Mouse (Mus musculus) adrenal gland, adult (tissue): ENCODE measurements at regions not wholly inside any gene's neighbourhood (a gene's known extent, or its start where the extent isn't known, plus 50 kb on each side); places are given as distances from the start of the nearest gene placed in this dataset.

ENCODE experiments used
- DNase-seq, 2 experiments: peaks; one replicate each; pipeline ENCODE4 v3.0.0; 2022 to 2023; ENCODE audit warnings: low spot score in 1 of 2; ENCODE audit not compliant: inconsistent age in 2 of 2

DNA sequence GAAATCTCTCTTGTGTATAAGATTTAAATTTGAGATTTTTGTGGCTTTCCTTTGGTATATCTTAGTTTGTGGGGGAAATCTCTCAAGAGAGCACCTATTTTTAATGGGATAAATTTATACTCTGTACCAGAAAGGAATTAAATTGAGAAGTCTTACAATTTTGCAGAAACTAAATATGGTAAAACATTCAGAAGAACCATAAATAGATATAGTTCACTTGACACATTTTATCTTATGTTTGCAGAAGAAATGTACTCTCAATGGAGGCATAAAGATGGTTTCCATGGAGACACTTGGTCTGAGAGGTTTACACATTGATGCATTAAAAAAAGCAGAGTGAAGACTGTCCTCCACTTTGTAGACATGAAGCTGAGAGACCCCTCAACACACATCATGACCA, 86.9 kb downstream of the Ndufa10 start:
- no peak for DNase-seq

DNA sequence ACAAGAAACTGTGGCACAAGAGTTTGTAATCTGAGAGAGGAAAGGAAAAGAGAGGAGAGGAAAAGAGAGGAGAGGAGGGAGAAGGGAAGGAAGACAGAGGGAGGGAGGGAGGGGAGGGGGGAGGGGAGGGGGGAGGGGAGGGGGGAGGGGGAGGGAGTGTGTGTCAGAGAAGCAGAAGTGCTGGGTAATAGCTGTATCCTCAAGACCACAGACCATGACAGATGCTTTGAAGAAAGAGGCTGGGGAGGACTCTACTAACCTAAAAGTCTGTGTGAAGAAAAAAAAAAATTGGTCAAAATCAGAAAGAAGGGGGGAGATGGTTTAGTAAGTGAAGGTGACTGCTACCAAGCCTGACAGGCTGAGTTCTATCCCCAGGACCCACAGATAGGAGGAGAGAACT, 88.7 kb downstream of the Ndufa10 start:
- DNase-seq, result no peak

DNA sequence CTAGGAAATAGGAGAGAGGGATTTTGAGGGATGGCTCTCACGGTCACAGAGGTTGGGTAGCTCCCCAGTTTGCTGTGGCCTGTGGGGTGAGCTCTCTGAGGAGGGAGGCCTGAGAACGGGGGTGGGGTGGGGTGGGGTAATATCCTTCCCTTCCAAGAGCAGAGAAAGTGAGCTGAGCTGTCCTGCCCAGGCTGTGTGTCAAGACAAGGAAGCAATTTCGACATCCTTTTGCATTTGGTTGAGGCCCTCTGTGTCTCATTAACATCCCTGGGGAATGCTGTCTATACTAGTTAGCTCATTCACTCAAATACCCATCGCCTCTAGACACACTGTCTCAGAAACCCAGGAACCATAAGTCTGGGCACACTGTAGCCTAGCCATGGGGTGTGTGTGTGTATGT, 89.9 kb downstream of the Ndufa10 start:
- no peak for DNase-seq

DNA sequence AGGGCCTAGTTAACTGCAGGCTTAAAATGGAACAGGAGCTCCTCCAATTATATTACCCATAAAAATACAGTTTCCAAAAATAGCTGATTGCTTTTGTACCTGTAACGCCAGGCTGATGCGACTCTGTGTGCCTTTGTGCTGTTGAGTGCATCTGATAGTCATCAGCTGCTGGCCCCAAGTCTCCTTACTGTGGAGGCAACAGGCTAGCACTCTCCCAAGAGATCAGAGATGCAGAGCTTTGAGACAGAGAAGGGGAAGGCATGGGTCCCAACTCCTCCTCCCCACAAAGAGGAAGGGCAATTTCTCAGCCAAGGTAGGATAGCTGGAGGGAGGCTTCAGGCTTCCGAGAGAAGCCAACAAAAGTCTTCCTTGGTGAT, 94.2 kb downstream of the Ndufa10 start:
- no peak for DNase-seq

DNA sequence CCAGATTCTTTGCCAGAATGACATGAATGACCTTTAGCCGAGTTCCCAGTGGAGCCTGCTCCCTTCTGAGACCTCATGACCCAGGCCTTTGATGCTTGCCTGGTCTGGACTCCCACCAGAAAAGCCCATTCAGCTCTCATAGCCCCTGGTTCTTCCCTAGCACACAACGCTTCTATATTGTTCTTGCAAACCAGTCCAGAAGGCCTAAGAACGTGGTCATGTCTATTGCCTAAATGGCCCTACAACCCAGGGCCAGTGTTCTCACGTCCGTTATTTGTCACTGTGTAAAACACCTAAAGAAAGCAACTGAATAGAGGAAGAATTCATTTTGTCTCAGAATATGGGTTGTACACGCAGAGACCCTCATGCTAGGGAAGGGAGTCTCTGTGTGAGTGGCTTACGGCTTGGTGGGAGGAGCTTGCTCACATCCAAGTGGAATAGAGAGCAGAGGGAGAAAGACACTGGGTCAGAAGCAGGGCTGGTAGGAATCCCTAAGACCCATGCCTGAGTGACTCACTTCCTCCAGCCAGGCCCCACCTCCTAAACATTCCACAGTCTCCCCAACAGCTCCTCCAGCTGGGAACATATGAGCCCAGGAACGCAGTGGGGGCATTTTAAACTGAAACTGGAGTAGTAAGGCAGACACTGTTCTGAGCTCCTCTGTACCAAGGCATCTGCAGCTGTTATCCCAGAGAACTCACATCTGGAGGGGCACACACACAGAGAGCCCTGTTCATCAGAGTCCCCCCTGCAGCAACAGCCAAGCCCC, 94.7 kb downstream of the Ndufa10 start:
- DNase-seq, result peak; percentile 19 to 52

DNA sequence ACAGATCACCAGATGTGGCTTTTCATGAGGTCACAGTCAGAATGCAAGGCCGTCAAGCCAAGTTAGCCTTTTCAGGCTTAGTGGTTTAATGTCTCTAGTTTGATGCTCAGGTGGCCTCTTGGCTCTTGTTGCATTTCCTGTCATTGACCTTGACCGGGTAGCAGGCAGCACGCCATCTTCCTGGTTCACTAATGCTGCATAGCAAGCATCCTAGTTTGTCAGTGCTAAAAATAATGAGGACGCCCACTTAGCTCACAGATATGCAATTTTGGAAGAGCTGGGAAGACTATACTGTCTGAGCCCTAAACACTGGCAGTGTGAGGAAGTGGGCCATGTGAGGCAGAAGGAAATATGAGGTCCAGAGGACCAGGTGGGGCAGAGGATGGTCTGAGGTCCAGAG, 97.2 kb downstream of the Ndufa10 start:
- no peak for DNase-seq

DNA sequence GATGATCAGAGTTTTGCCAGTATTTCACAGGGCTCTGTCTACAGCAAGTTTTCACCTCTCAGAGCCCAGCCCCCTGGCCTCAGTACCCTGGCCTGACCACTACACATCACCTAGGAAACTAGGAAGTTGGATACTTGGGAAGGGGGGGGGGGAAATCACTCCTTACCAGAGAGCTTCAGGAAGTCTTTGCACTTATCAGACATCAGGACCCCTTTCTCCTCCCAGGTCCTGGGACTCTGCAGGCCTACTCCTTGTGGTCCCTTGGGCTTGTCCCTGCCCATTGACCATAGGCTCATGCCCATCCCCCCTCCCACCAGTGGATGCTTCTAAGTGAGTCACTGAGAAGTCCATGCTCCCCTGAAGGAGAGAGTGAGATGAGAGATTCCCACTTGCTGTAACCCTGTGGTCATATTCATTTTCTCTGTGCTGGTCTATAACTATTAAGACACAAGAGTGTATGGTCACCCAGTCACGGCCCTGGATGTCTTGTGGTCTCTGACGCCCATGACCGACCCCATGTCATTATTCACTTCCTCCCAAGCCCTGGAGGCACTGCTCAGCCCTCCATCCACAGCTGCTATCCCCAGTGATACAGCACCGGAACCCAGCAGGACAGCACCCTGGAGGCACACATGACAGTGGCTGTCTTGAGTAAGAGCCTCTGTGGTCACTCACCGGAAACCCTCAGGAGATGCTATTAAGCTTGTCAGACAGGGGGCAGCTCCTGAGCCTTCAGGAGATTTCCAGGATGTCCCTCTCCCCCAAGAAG, 101.3 kb downstream of the Ndufa10 start:
- DNase-seq, result no peak

DNA sequence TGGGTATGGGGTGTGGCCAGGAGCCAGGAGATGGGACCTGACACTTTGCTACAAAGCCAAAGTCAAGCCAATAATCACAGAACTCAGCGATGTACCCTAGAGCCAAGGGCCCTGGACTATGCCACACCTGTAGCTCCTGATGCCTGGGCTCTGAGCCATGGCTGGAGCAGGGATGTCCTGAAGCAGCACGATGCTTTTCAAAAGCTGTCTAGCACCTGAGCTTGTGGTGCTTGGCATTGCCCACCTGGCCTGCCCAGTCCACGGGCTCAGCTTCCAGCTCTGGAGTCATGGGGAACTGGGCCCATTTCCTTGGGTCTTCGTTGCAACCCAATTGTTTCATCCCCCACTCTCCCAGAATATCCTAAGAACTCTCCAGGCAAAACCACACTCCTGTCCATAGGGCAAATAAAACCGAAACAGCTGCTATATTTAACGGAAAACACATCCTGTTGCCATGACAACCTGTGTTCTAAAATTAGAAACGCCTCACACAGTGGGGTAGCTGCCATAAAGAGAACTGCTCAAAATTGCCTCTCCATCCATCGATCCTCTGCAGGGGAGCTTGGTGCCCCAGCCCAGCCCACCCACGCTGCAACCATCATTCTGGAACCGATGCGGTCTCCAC, 102.2 kb downstream of the Ndufa10 start:
- no peak for DNase-seq

DNA sequence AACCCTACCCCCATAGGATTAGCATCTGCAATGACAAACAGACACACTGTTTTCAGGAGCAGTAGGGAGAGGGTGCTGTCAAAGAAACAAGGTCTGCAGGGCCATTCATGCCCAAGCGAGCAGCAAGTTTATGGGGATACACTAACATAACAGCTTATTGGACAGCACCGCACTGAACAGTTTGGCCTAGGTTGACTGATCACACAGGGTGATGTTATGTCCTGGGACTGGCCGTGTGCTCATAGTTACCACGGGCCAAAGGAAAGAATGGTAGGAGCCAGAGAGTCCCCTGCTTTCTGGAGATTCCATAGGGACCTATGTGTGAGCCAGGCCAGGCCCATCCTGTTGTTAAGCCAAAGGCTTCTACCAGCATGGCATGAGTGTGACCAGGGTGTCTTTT, 102.8 kb downstream of the Ndufa10 start:
- DNase-seq, result no peak

DNA sequence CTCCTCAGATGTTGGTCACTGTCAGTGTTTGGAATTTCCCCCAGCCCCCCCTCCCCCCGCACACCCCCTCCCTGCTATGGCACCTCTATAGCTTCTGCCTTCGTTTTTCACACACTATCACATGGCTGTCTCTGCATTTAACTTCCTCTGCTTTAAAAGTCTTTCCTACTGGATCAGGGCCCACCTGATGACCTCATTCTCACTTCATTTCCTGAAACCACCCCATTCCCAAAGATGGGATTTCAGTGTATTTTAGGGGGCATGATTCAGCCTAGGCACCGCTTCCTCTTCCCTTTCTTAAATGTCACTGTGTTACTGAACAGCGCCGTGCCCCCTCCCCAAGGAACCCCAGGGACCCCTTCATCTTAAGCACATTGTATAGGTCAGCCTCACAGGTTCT, 103.7 kb downstream of the Ndufa10 start:
- DNase-seq, result no peak

DNA sequence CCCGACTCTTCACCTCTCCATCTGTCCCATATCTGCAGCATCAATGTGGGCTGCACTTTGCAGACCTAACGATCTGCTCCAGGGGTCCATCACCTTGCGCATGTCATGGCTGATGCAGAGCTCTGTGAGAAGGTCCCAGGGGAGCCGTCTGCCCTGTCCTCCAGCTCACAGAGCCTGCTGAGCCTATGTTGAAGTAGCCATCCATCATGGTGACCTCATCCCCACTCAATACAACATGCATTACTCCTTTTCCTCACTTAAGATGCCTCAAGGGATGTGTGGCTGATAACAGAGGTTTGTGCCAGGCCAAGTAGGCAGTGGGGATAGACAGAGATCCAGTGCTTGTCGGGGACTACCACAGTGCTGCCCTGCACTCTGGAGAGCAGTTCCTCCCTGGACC, 107.4 kb downstream of the Ndufa10 start:
- DNase-seq, result no peak

DNA sequence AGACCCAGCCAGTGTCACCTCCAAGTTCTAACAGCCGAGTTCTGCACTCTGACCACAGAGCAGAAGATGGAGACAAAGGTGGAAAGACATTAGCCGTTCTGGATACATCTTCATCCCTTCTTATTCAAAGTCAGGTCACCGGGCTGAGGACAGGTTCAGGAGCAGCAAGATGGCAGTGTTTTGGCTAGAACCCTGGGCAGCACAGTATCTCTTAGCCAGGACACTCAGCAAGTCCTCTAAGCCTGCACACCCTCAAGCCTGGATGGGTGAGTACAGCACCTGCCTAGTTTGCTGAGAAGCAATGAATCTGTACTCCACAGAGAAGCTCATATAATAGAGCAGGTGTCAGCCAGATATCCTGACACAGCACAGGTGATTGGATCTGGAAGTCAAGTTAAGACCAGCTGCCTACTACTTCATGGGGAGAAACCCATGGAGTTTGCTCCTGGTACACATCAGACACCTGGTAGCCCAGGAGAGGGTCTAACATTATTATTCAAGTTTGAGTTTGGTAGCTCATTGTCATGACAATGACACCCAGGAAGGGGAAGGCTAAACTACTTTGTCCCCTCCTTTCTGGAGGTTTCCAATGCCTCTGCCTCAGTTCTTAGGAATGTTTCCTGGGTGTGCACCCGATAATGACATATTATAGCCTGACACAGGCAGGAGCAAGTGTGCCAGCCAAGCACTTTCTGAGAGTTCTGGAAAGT, 108.1 kb downstream of the Ndufa10 start:
- DNase-seq, result no peak

DNA sequence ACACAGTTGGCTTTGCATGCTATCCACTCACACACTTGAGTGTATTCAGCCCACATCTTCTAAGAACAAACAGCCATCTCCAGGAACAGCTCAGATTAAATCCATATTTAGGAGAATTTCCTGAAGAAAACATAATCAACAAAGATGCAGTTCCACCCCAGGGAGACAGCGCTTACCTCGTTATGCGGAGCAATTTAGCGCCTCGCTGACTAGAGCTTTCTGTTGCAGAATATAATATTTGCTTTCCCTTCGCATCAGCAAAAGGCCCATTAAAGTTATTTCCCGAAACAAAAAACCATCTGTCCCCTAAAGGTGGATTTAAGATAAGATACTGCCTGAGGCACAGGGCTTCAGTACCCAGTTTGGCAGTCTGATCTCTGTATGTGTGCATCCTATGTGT, 112.0 kb downstream of the Ndufa10 start:
- no peak for DNase-seq

DNA sequence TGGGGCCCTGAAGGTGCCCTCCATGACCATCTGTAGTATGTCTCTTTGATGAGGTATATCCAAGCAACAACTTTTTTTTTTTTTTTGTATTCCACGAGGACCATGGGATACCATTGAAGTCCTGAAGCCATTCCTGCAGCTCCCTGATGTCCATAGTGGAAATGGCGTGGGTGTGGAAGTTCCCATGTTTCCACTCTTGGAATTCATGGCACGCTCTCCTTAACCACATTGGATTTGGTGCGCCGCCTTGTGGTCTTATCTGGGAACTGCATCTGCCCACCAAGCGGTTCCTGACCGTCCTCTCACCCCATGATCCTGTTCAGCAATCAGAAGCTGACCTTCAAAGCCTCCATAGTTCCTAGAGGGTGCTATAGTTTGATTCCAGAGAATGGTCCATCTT, 113.4 kb downstream of the Ndufa10 start:
- peak; percentile 65 to 92 for DNase-seq

DNA sequence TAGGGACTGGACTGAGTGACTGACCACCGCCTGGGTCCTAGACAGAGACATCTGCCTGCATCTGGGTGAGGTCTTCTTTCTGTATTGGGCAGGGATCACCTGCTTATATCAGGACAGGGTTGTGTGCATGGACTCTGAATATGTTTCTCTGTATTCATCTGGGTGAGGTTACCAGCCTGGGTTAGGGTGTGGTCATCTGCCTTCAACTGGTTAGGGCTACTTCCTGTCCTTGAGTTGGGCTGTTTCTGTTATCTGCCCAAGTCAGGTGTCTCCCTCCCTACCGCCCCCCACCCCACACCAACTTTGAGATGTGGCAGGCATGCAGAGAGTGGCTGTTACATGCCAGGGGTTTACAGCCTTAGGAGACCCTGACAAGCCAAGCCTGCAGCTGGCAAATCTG, 114.2 kb downstream of the Ndufa10 start:
- DNase-seq, result no peak

DNA sequence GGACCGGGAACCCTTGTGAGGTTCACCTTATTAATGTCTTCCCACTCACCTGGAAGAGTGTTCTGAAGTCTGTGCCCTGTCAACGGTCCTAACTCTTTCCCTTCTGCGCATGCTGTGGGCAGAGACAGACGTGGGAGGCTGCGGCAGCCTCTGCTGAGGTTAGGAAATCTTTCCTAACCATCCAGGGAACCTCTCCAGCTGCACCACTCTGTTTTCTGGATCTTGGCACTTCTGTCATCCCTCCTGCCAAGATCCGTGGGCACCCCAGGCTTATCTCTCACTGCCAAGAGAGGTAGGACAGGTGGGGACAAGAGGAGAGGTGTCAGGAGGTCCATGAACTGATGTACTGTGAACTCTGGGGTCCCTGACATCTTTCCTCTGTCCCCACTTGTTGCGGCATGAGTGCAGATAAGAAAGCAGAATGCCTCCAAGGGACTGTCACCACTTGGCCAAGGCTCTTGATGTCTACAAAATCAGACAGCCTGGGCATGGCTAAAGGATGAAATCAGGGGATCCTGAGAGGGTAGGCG, 114.8 kb downstream of the Ndufa10 start:
- no peak for DNase-seq

DNA sequence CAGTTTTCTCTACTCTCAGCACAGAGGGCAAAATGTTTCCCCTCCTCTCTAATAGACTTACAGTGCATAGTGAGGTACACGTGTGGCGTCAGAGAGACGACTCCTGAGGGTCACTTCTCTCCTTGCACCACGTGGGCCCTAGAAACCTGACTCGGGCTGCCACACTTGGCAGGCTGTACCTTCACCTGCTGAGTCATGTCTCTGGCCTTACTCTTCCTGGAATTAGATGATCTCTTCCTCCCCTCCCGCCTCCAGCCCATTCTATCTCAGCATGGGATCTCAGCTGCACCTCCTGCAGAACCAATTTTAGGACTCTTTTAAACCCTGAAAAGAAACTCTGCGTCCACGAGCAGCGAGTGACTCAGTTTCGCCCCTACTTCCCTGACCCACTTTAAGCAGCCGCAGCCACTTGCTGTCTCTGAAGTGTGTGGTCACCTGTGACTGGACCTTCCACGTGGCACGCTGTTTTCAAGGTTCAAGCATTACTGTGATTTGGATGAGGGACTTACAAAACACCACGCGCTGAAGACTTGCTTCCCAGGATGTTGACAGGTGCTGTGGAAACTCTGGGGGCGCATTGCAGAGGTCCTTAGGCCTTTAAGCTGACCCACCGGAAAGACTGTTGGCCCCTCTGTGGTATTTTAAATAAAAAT, 125.2 kb downstream of the Ndufa10 start:
- peak; percentile 23 to 86 for DNase-seq

DNA sequence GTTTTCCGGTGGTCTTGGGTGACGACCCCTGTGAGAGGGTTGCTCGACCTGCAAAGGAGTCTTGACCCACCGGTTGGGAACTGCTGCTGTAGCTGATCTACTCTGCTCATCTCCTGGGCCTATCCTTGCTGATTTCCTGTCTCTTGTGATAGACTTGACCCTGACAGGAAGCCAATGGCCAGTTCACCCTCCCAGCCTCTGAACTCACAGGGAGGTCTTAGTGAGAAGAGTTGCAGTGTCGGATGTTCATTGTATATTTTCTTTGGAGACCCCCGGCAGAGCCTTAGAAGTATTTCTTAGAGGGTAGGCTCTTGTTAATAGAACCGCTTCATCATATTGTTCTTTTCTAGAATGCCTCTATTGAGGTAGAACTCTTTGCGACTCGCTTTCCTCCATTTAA, 126.0 kb downstream of the Ndufa10 start:
- DNase-seq, result no peak

DNA sequence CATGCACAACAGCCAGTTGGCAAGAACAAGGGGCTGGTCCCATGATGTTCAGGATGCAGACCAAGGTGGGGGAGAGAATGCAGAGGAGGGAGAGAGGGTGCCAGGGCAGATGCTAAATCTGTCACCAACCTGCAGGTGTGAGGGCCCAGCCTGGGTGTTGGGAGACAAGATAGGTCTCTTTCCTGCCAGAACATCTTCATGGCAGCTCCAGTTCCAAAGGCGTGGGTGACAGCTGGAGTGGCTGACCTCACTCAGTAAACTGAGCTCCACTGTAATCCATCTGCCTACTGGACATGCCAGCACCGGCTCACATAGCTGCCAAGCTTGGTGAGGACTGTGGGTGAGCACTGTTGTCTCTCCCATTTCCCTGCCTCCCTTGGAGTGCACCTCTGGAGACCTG, 129.9 kb downstream of the Ndufa10 start:
- DNase-seq, result no peak

DNA sequence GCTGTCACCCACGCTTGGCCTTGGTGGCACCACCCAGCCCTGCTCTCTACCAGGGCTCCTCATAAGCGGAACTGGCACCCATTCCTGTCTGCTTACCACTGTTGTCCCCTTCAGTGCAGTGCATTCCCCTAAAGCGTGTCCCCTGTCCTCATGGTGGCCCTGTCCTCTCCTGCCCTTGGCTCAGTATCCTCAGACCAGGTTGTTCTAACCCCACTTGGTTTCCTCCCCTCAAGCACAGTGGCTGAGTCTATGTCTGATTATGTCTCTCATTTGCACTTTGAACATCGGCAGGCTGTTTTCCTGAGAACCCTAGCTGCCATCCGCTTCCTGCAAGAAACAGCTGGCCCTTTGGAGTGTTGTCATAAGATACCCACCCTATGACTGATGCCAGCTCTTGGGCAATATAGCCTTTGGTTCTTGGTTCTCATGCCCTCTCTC, 130.5 kb downstream of the Ndufa10 start:
- DNase-seq, result no peak
